Mouse (Mus musculus): ENCODE results near the gene Nxnl2.

- no peak for TF ChIP-seq POLR2A (IDR thresholded peaks at IDR 0.05; ENCODE audit: low read depth, low read length)
- TF ChIP-seq CTCF (IDR thresholded peaks at IDR 0.05; ENCODE audit: extremely low read depth, insufficient read length, insufficient replicate concordance, low read depth, low read length), result no peak
These were observed 42.9 kb upstream of the Nxnl2 start for GRCm38 (mm10) chr13:51127906-51128305.
